Mouse (Mus musculus): ENCODE data around the gene Orc3. TPM values are rescaled to one million over a fixed set of nuclear protein-coding genes. Genes with fewer than 3 reads are reported as not detected.

Orc3 gene
- polyA plus RNA-seq (2015; fragmentation: Illumina TruSeq; extraction: RNeasy Lipid Tissue Mini Kit (QIAGEN cat#74804); ENCODE audit: insufficient read depth, low read depth, low replicate concordance), result 6.5 TPM

GRCm38 (mm10) chr4:34614630-34615094 lies at the start of gene Orc3, which contains the start of gene Rars2:
Gene Orc3, minus strand, starts transcription at chr4:34614944.
Gene Rars2, plus strand, starts transcription at chr4:34614957.

GRCm38 (mm10) chr4:34550748-34551097 lies 64.0 kb downstream of the Orc3 start, which contains the start of gene Akirin2:
Gene Akirin2, plus strand, starts transcription at chr4:34550937.

Other genes with a start within 250 kb of the Orc3 start
- gene Akirin2, start 64.0 kb downstream of the Orc3 start, polyA plus RNA-seq (2015; fragmentation: Illumina TruSeq; extraction: RNeasy Lipid Tissue Mini Kit (QIAGEN cat#74804); ENCODE audit: insufficient read depth, low read depth, low replicate concordance), result 10.3 TPM
- 4.4 TPM for gene Rars2, start within 50 bp of the Orc3 start, polyA plus RNA-seq (2015; fragmentation: Illumina TruSeq; extraction: RNeasy Lipid Tissue Mini Kit (QIAGEN cat#74804); ENCODE audit: insufficient read depth, low read depth, low replicate concordance)
- gene Slc35a1, start 72.5 kb upstream of the Orc3 start, polyA plus RNA-seq (2015; fragmentation: Illumina TruSeq; extraction: RNeasy Lipid Tissue Mini Kit (QIAGEN cat#74804); ENCODE audit: insufficient read depth, low read depth, low replicate concordance), result 7.2 TPM
- not detected for gene Cfap206, start 115.3 kb upstream of the Orc3 start, polyA plus RNA-seq (2015; fragmentation: Illumina TruSeq; extraction: RNeasy Lipid Tissue Mini Kit (QIAGEN cat#74804); ENCODE audit: insufficient read depth, low read depth, low replicate concordance)
- not detected for gene Gm136, start 141.3 kb upstream of the Orc3 start, polyA plus RNA-seq (2015; fragmentation: Illumina TruSeq; extraction: RNeasy Lipid Tissue Mini Kit (QIAGEN cat#74804); ENCODE audit: insufficient read depth, low read depth, low replicate concordance)
- gene Smim8, start 163.5 kb upstream of the Orc3 start, polyA plus RNA-seq (2015; fragmentation: Illumina TruSeq; extraction: RNeasy Lipid Tissue Mini Kit (QIAGEN cat#74804); ENCODE audit: insufficient read depth, low read depth, low replicate concordance), result 4.1 TPM